Mouse (Mus musculus) hindbrain, embryonic 11.5 days (tissue): ENCODE results near the gene Klf8. TPM values are rescaled to one million over a fixed set of nuclear protein-coding genes. Genes with fewer than 3 reads are reported as not detected.

Experiments
- ATAC-seq: fragments of 200-750 bp; cut with Nextera tagmentation; 2 replicates; pipeline ENCODE4 v1.8.0; 2017; ENCODE audit warnings: mild to moderate bottlenecking, moderate TSS enrichment, moderate library complexity; ENCODE audit not compliant: low FRiP score
- DNase-seq: peaks from one replicate; pipeline ENCODE4 v3.0.0-alpha.2; 2015; ENCODE audit warnings: low spot score
- H3K27ac ChIP-seq: fragments of 300-500 bp; sonication (generic); 2 replicates; pipeline ENCODE4 v1.5.1; 2014; ENCODE audit warnings: mild to moderate bottlenecking, low read depth, low read length
- H3K27me3 ChIP-seq: fragments of 300-500 bp; sonication (generic); 2 replicates; pipeline ENCODE4 v1.6.1; 2014; ENCODE audit warnings: mild to moderate bottlenecking, low read length, moderate library complexity, mixed read lengths; ENCODE audit not compliant: control insufficient read depth, insufficient read depth
- H3K36me3 ChIP-seq: fragments of 300-500 bp; sonication (generic); 2 replicates; pipeline ENCODE4 v1.6.1; 2014; ENCODE audit warnings: mild to moderate bottlenecking, low read length, moderate library complexity, mixed read lengths; ENCODE audit not compliant: control insufficient read depth, insufficient read depth
- H3K4me1 ChIP-seq: fragments of 300-500 bp; sonication (generic); replicated peaks from 2 replicates; pipeline ENCODE4 v1.6.1; 2014; ENCODE audit warnings: low read length, mixed read lengths; ENCODE audit not compliant: control insufficient read depth, insufficient read depth
- H3K4me2 ChIP-seq: fragments of 300-500 bp; sonication (generic); replicated peaks from 2 replicates; pipeline ENCODE4 v1.6.1; 2014; ENCODE audit warnings: mild to moderate bottlenecking, low read depth, low read length
- H3K4me3 ChIP-seq: fragments of 300-500 bp; sonication (generic); 2 replicates; pipeline ENCODE4 v1.5.1; 2014; ENCODE audit warnings: low read depth, low read length
- H3K9ac ChIP-seq: fragments of 300-500 bp; sonication (generic); 2 replicates; pipeline ENCODE4 v1.6.1; 2014; ENCODE audit warnings: low read depth, low read length
- H3K9me3 ChIP-seq: fragments of 300-500 bp; sonication (generic); 2 replicates; pipeline ENCODE4 v1.6.1; 2016; ENCODE audit warnings: low read length; ENCODE audit not compliant: control insufficient read depth
- WGBS: fragments of 180-500 bp; shearing (Covaris S2); extraction: QIAGEN DNeasy Blood & Tissue Kit; methylation state at CpG from one replicate; pipeline ENCODE4 v1.1.7; 2014; 5-methylcytosine and 5-hydroxymethylcytosine counted together
- polyA plus RNA-seq: library from polyadenylated mRNA; unstranded; fragments of >200 nt; fragmentation: Nextera tagmentation; extraction: Ambion mirVana; gene quantifications from 2 replicates; pipeline ENCODE4 v1.2.1, GENCODE M21; 2014

Klf8 gene
- polyA plus RNA-seq, 1 experiment from 2014 or later = 2.6 TPM

- Histone ChIP-seq H3K9ac (no peak overlapping the region), H3K4me1 (no peaks in the 10 kb centered on the region), H3K27ac (no peak overlapping the region), H3K36me3 (no peaks in the 10 kb centered on the region), H3K9me3 (no peaks in the 10 kb centered on the region), H3K4me3 (no peak overlapping the region), H3K27me3 (no peaks in the 10 kb centered on the region), H3K4me2 (no peak overlapping the region)
- ATAC-seq = no peak
- no peak for DNase-seq
- WGBS = 61% methylated on average over 3 of the region's 3 CpGs
These were observed 137.8 kb downstream of the Klf8 start for GRCm38 (mm10) chrX:153375105-153375504.

- Histone ChIP-seq H3K4me3 (no peak overlapping the region), H3K9ac (no peak overlapping the region), H3K4me2 (no peak overlapping the region), H3K36me3 (no peaks in the 10 kb centered on the region), H3K27me3 (no peaks in the 10 kb centered on the region), H3K27ac (no peak overlapping the region), H3K4me1 (no peaks in the 10 kb centered on the region), H3K9me3 (no peaks in the 10 kb centered on the region)
- WGBS = 72% methylated on average over 3 of the region's 3 CpGs
- DNase-seq (no peak), ATAC-seq (no peak)
These were observed 144.5 kb downstream of the Klf8 start for GRCm38 (mm10) chrX:153381753-153382152.

GRCm38 (mm10) chrX:153389291-153389690, 152.0 kb downstream of the Klf8 start:
- H3K27me3 ChIP-seq = no peaks in the 10 kb centered on the region
- 52% methylated on average over 2 of the region's 2 CpGs for WGBS
- no peak overlapping the region for H3K4me3 ChIP-seq
- no peaks in the 10 kb centered on the region for H3K4me1 ChIP-seq
- no peak overlapping the region for H3K27ac ChIP-seq
- DNase-seq = peak; percentile 30
- no peaks in the 10 kb centered on the region for H3K9me3 ChIP-seq
- no peak overlapping the region for H3K4me2 ChIP-seq
- no peak overlapping the region for H3K9ac ChIP-seq
- no peak for ATAC-seq
- H3K36me3 ChIP-seq = no peaks in the 10 kb centered on the region

- no peak overlapping the region for H3K27ac ChIP-seq
- H3K4me3 ChIP-seq = no peak overlapping the region
- no peaks in the 10 kb centered on the region for H3K4me1 ChIP-seq
- WGBS = 92% methylated on average over 5 of the region's 5 CpGs
- no peaks in the 10 kb centered on the region for H3K27me3 ChIP-seq
- no peak overlapping the region for H3K4me2 ChIP-seq
- no peak for ATAC-seq
- H3K9me3 ChIP-seq = no peaks in the 10 kb centered on the region
- no peak overlapping the region for H3K9ac ChIP-seq
- no peak for DNase-seq
- no peaks in the 10 kb centered on the region for H3K36me3 ChIP-seq
These were observed 179.8 kb downstream of the Klf8 start for GRCm38 (mm10) chrX:153417067-153417466.

- no peak overlapping the region for H3K27ac ChIP-seq
- peak; percentile 82 for ATAC-seq
- no peaks in the 10 kb centered on the region for H3K4me1 ChIP-seq
- H3K9me3 ChIP-seq = no peaks in the 10 kb centered on the region
- no peak overlapping the region for H3K4me2 ChIP-seq
- no peaks in the 10 kb centered on the region for H3K27me3 ChIP-seq
- H3K4me3 ChIP-seq = no peak overlapping the region
- no peaks in the 10 kb centered on the region for H3K36me3 ChIP-seq
- no peak overlapping the region for H3K9ac ChIP-seq
- peak; percentile 38 for DNase-seq
- WGBS = 41% methylated on average over 5 of the region's 5 CpGs
These were observed 196.5 kb downstream of the Klf8 start for GRCm38 (mm10) chrX:153433659-153434293.

GRCm38 (mm10) chrX:153439573-153439972, 202.3 kb downstream of the Klf8 start:
- H3K27me3 ChIP-seq = no peaks in the 10 kb centered on the region
- no peak overlapping the region for H3K9ac ChIP-seq
- no peaks in the 10 kb centered on the region for H3K36me3 ChIP-seq
- ATAC-seq (no peak), DNase-seq (no peak)
- H3K4me3 ChIP-seq = no peak overlapping the region
- no peaks in the 10 kb centered on the region for H3K4me1 ChIP-seq
- H3K27ac ChIP-seq = no peak overlapping the region
- no peak overlapping the region for H3K4me2 ChIP-seq
- H3K9me3 ChIP-seq = no peaks in the 10 kb centered on the region

GRCm38 (mm10) chrX:153440018-153440417, 202.8 kb downstream of the Klf8 start:
- Histone ChIP-seq H3K36me3 (no peaks in the 10 kb centered on the region), H3K9ac (no peak overlapping the region), H3K27me3 (no peaks in the 10 kb centered on the region), H3K9me3 (no peaks in the 10 kb centered on the region), H3K4me2 (no peak overlapping the region), H3K4me3 (no peak overlapping the region), H3K4me1 (no peaks in the 10 kb centered on the region), H3K27ac (no peak overlapping the region)
- DNase-seq (no peak), ATAC-seq (no peak)
- 97% methylated on average over 3 of the region's 3 CpGs for WGBS

Other genes starting within 250 kb of the Klf8 start
- 3.7 and 3.8 TPM in 2 replicates for gene Usp51, start 231.0 kb upstream of the Klf8 start, polyA plus RNA-seq
- gene Mageh1, start 199.9 kb upstream of the Klf8 start, polyA plus RNA-seq = 75.6 and 96.6 TPM in 2 replicates
- gene Foxr2, start 118.7 kb upstream of the Klf8 start, polyA plus RNA-seq = 0.26 and 0.35 TPM in 2 replicates
- 4.3 and 4.7 TPM in 2 replicates for gene Rragb, start 97.5 kb upstream of the Klf8 start, polyA plus RNA-seq